9 mouse cellular contexts compared by ENCODE assay signal in genomic region chr11:74847919-74848521, GRCm38 (mm10). TPM values are rescaled to one million over a fixed set of nuclear protein-coding genes. Genes with fewer than 3 reads are reported as not detected.
DNase-seq lines count a peak whose midpoint lies in the region; ATAC-seq and TF ChIP-seq lines count a peak whose summit lies in the region.
"Had no signal": no experiment of that assay in that cellular context is flagged by ENCODE, and none has a peak within 500 bp of the region (broad histone marks: within the 10 kb centered on the region; RNA-seq: fewer than 3 reads in every experiment).

No protein-coding gene starts in this region.

- peaks cover under 1% of the 10 kb centered on the region for H3K36me3 ChIP-seq in embryonic facial prominence, embryonic 11.5 days (replicated peaks; ENCODE audit: control insufficient read depth, insufficient read depth, low read depth, low read length)
- H3K36me3 ChIP-seq in heart, embryonic 12.5 days = peaks cover 42% of the 10 kb centered on the region
- peaks cover 26% of the 10 kb centered on the region for H3K36me3 ChIP-seq in kidney, embryonic 16.5 days (ENCODE audit: insufficient read depth, low read length)
- H3K36me3 ChIP-seq in neural tube, embryonic 15.5 days = peaks cover 52% of the 10 kb centered on the region

- no peaks in the 10 kb centered on the region for H3K9me3 ChIP-seq in embryonic facial prominence, embryonic 11.5 days (replicated peaks; ENCODE audit: control insufficient read depth, low read length)
- peaks cover 4% of the 10 kb centered on the region; the same call in 1 of the 2 replicates for H3K9me3 ChIP-seq in heart, embryonic 12.5 days (replicated peaks)
- H3K9me3 ChIP-seq in kidney, embryonic 16.5 days (ENCODE audit: low read length) = peaks cover 3% of the 10 kb centered on the region
- H3K9me3 ChIP-seq in neural tube, embryonic 15.5 days (replicated peaks) = no peaks in the 10 kb centered on the region

- H3K4me1 ChIP-seq in embryonic facial prominence, embryonic 11.5 days (ENCODE audit: control insufficient read depth, insufficient read depth, low read length) = peaks cover under 1% of the 10 kb centered on the region; the same call in 1 of the 2 replicates
- H3K4me1 ChIP-seq in heart, embryonic 12.5 days (replicated peaks) = peaks cover 49% of the 10 kb centered on the region
- H3K4me1 ChIP-seq in kidney, embryonic 16.5 days (ENCODE audit: insufficient read depth, low read length) = peaks cover 36% of the 10 kb centered on the region
- H3K4me1 ChIP-seq in lung, adult 2 months (ENCODE audit: control insufficient read depth, insufficient read depth, low read length) = no peaks in the 10 kb centered on the region; the same call in 1 of the 2 replicates
- H3K4me1 ChIP-seq in neural tube, embryonic 15.5 days = peaks cover 16% of the 10 kb centered on the region

- peak; percentile 68 to 74 for DNase-seq in CD8-positive naive resting alpha-beta T cell, adult 2 months (ENCODE audit: low read depth in 2 of 2, low spot score in 2 of 2)
- DNase-seq in adrenal gland, postnatal 10 days = peak; percentile 83
- peak; percentile 81 for DNase-seq in embryonic facial prominence, embryonic 11.5 days (ENCODE audit: low spot score)
- peak; percentile 81 for DNase-seq in lung, adult 2 months
- peak; percentile 64 to 69 for DNase-seq in urinary bladder, postnatal 36 days (ENCODE audit: low spot score in 2 of 2)

- H3K27ac ChIP-seq in embryonic facial prominence, embryonic 11.5 days (replicated peaks; ENCODE audit: low read depth, low read length) = no peak overlapping the region
- peak overlapping the region; percentile 85 for H3K27ac ChIP-seq in heart, embryonic 12.5 days (ENCODE audit: poor library complexity, severe bottlenecking)
- H3K27ac ChIP-seq in kidney, embryonic 16.5 days (ENCODE audit: low read length) = peak overlapping the region; percentile 73
- H3K27ac ChIP-seq in neural tube, embryonic 15.5 days (replicated peaks) = no peak overlapping the region; the same call in 1 of the 2 replicates
- H3K27ac ChIP-seq: macrophage had no signal

- ATAC-seq in embryonic facial prominence, embryonic 11.5 days (replicated peaks; ENCODE audit: insufficient number of reproducible peaks, low FRiP score, low TSS enrichment, low read depth) = peak; percentile 57; the same call in 1 of the 2 replicates
- peak; percentile 71 for ATAC-seq in heart, embryonic 12.5 days (ENCODE audit: insufficient number of reproducible peaks, low FRiP score)
- peak; percentile 82 for ATAC-seq in kidney, embryonic 16.5 days (ENCODE audit: low FRiP score, low TSS enrichment)
- peak; percentile 56 for ATAC-seq in neural tube, embryonic 15.5 days (ENCODE audit: low FRiP score)

- H3K4me3 ChIP-seq in embryonic facial prominence, embryonic 11.5 days (ENCODE audit: low read depth, low read length) = no peak overlapping the region
- H3K4me3 ChIP-seq in heart, embryonic 12.5 days = peak overlapping the region; percentile 12; the same call in 1 of the 2 replicates
- no peak overlapping the region for H3K4me3 ChIP-seq in kidney, embryonic 16.5 days (ENCODE audit: low read length)
- H3K4me3 ChIP-seq in lung, adult 2 months (replicated peaks; ENCODE audit: extremely low read depth, low read depth, low read length) = no peak overlapping the region
- no peak overlapping the region for H3K4me3 ChIP-seq in neural tube, embryonic 15.5 days (replicated peaks)

- H3K4me2 ChIP-seq in embryonic facial prominence, embryonic 11.5 days (ENCODE audit: low read depth, low read length) = no peak overlapping the region
- peak overlapping the region; percentile 51 for H3K4me2 ChIP-seq in heart, embryonic 12.5 days
- H3K4me2 ChIP-seq in kidney, embryonic 16.5 days (replicated peaks; ENCODE audit: low read depth, low read length) = no peak overlapping the region; the same call in 1 of the 2 replicates
- no peak overlapping the region for H3K4me2 ChIP-seq in neural tube, embryonic 15.5 days

- TF ChIP-seq POLR2A in lung, adult 2 months (IDR thresholded peaks at IDR 0.05; ENCODE audit: borderline replicate concordance, extremely low read depth, low read depth, low read length) = no peak

- H3K9ac ChIP-seq in embryonic facial prominence, embryonic 11.5 days (replicated peaks; ENCODE audit: low read length) = no peak overlapping the region
- H3K9ac ChIP-seq in heart, embryonic 12.5 days = peak overlapping the region; percentile 11; the same call in 1 of the 2 replicates
- H3K9ac ChIP-seq in kidney, embryonic 16.5 days (replicated peaks; ENCODE audit: low read length) = no peak overlapping the region; the same call in 1 of the 2 replicates
- no peak overlapping the region for H3K9ac ChIP-seq in neural tube, embryonic 15.5 days (replicated peaks)

- peak; percentile 89 for TF ChIP-seq CTCF in lung, adult 2 months (IDR thresholded peaks at IDR 0.05; ENCODE audit: insufficient read depth, low read length)

- H3K27me3 ChIP-seq in embryonic facial prominence, embryonic 11.5 days (ENCODE audit: control insufficient read depth, insufficient read depth, low read length) = no peaks in the 10 kb centered on the region
- H3K27me3 ChIP-seq in heart, embryonic 12.5 days (replicated peaks) = no peaks in the 10 kb centered on the region
- no peaks in the 10 kb centered on the region for H3K27me3 ChIP-seq in kidney, embryonic 16.5 days (ENCODE audit: insufficient read depth, low read length)
- no peaks in the 10 kb centered on the region for H3K27me3 ChIP-seq in neural tube, embryonic 15.5 days (replicated peaks)

- 5% methylated on average over 13 of the region's 13 CpGs for WGBS in embryonic facial prominence, embryonic 11.5 days
- whole genome bisulfite sequencing in heart, embryonic 12.5 days = 3% methylated on average over 13 of the region's 13 CpGs
- 3% methylated on average over 13 of the region's 13 CpGs for WGBS in kidney, embryonic 16.5 days
- WGBS in lung, adult 2 months = 11% methylated on average over 13 of the region's 13 CpGs
- 3% methylated on average over 13 of the region's 13 CpGs for WGBS in neural tube, embryonic 15.5 days

RNA-seq across cellular contexts. Expression of gene Mnt, which starts 17.3 kb away (rescaled TPM):
- 10 to 100 TPM; 19.1 to 20.6 TPM for total RNA-seq in adrenal gland, postnatal 10 days (2021)
- 3.0 and 3.6 TPM in 2 replicates for polyA plus RNA-seq in embryonic facial prominence, embryonic 11.5 days (2014; fragmentation: Nextera tagmentation; extraction: Ambion mirVana)
- polyA plus RNA-seq in heart, embryonic 12.5 days (2016; fragmentation: Nextera tagmentation; extraction: Ambion mirVana) = 4.0 and 4.8 TPM in 2 replicates
- polyA plus RNA-seq in kidney, embryonic 16.5 days (2015; fragmentation: Nextera tagmentation; extraction: Ambion mirVana) = 4.7 and 4.8 TPM in 2 replicates
- 21.3 and 22.2 TPM in 2 replicates for polyA plus RNA-seq in lung, adult 2 months (2012; rRNA removed)
- 7.0 and 7.3 TPM in 2 replicates for polyA plus RNA-seq in neural tube, embryonic 15.5 days (2015; fragmentation: Nextera tagmentation; extraction: Ambion mirVana)

RNA-seq across cellular contexts. Expression of gene Sgsm2, which starts 48.8 kb away (rescaled TPM):
- total RNA-seq in adrenal gland, postnatal 10 days (2021) = 10 to 100 TPM; 18.3 to 25.3 TPM
- 2.5 and 3.4 TPM in 2 replicates for polyA plus RNA-seq in embryonic facial prominence, embryonic 11.5 days (2014; fragmentation: Nextera tagmentation; extraction: Ambion mirVana)
- polyA plus RNA-seq in heart, embryonic 12.5 days (2016; fragmentation: Nextera tagmentation; extraction: Ambion mirVana) = 6.5 and 6.6 TPM in 2 replicates
- polyA plus RNA-seq in kidney, embryonic 16.5 days (2015; fragmentation: Nextera tagmentation; extraction: Ambion mirVana) = 6.6 and 7.1 TPM in 2 replicates
- 19.3 and 22.1 TPM in 2 replicates for polyA plus RNA-seq in lung, adult 2 months (2012; rRNA removed)
- polyA plus RNA-seq in neural tube, embryonic 15.5 days (2015; fragmentation: Nextera tagmentation; extraction: Ambion mirVana) = 24.1 and 27.3 TPM in 2 replicates

RNA-seq across cellular contexts. Expression of gene Tsr1, which starts 49.9 kb away (rescaled TPM):
- 10 to 100 TPM; 34.6 to 39.2 TPM for total RNA-seq in adrenal gland, postnatal 10 days (2021)
- 55.7 and 62.6 TPM in 2 replicates for polyA plus RNA-seq in embryonic facial prominence, embryonic 11.5 days (2014; fragmentation: Nextera tagmentation; extraction: Ambion mirVana)
- 31.6 and 33.5 TPM in 2 replicates for polyA plus RNA-seq in heart, embryonic 12.5 days (2016; fragmentation: Nextera tagmentation; extraction: Ambion mirVana)
- 50.1 and 50.8 TPM in 2 replicates for polyA plus RNA-seq in kidney, embryonic 16.5 days (2015; fragmentation: Nextera tagmentation; extraction: Ambion mirVana)
- 7.1 and 7.5 TPM in 2 replicates for polyA plus RNA-seq in lung, adult 2 months (2012; rRNA removed)
- 28.1 and 32.8 TPM in 2 replicates for polyA plus RNA-seq in neural tube, embryonic 15.5 days (2015; fragmentation: Nextera tagmentation; extraction: Ambion mirVana)

Comparison
In these comparisons a context has a peak if more than half of its experiments do, and no peak if none do; other contexts are left out.
1. H3K27ac ChIP-seq: peak in heart, embryonic 12.5 days (single experiment) and kidney, embryonic 16.5 days (single experiment); none in embryonic facial prominence, embryonic 11.5 days (single experiment) and neural tube, embryonic 15.5 days (single experiment).
2. Peak in every context shown above with its lines, with median percentiles within 50 percentile points of each other: DNase-seq and ATAC-seq.